Mouse (Mus musculus) lung, embryonic 14.5 days (tissue): Measurements from ENCODE around the gene Aktip. TPM values are rescaled to one million over a fixed set of nuclear protein-coding genes. Genes with fewer than 3 reads are reported as not detected.

ENCODE experiments used
- ATAC-seq: fragments of 200-750 bp; cut with Nextera tagmentation; 2 replicates; pipeline ENCODE4 v1.8.0; 2017; ENCODE audit warnings: mild to moderate bottlenecking, moderate TSS enrichment, moderate library complexity; ENCODE audit not compliant: insufficient read depth
- DNase-seq: peaks from one replicate; pipeline ENCODE4 v3.0.0-alpha.2; 2015
- H3K27ac ChIP-seq: fragments of 300-500 bp; sonication (generic); 2 replicates; pipeline ENCODE4 v1.5.1; 2014; ENCODE audit warnings: low read depth, mild to moderate bottlenecking, moderate library complexity
- H3K27me3 ChIP-seq: fragments of 300-500 bp; sonication (generic); 2 replicates; pipeline ENCODE4 v1.6.1; 2014; ENCODE audit warnings: low read length, control low read depth; ENCODE audit not compliant: insufficient read depth
- H3K36me3 ChIP-seq: fragments of 300-500 bp; sonication (generic); 2 replicates; pipeline ENCODE4 v1.6.1; 2014; ENCODE audit warnings: control low read depth; ENCODE audit not compliant: insufficient read depth
- H3K4me1 ChIP-seq: fragments of 300-500 bp; sonication (generic); 2 replicates; pipeline ENCODE4 v1.6.1; 2014; ENCODE audit warnings: antibody characterized with exemption, control low read depth; ENCODE audit not compliant: insufficient read depth
- H3K4me2 ChIP-seq: fragments of 300-500 bp; sonication (generic); 2 replicates; pipeline ENCODE4 v1.6.1; 2014; ENCODE audit warnings: mild to moderate bottlenecking
- H3K4me3 ChIP-seq: fragments of 300-500 bp; sonication (generic); 2 replicates; pipeline ENCODE4 v1.5.1; 2014; ENCODE audit warnings: low read depth, low read length
- H3K9ac ChIP-seq: fragments of 300-500 bp; sonication (generic); 2 replicates; pipeline ENCODE4 v1.6.1; 2014
- H3K9me3 ChIP-seq: fragments of 300-500 bp; sonication (generic); 2 replicates; pipeline ENCODE4 v1.6.1; 2016; ENCODE audit warnings: low read depth, low read length, control low read depth
- CTCF ChIP-seq: IDR thresholded peaks from 2 replicates; pipeline ENCODE4 v1.5.1; 2016; ENCODE audit warnings: antibody characterized with exemption, low read depth
- WGBS: fragments of 180-500 bp; shearing (Covaris S2); extraction: QIAGEN DNeasy Blood & Tissue Kit; methylation state at CpG from one replicate; pipeline ENCODE4 v1.1.7; 2014; 5-methylcytosine and 5-hydroxymethylcytosine counted together
- polyA plus RNA-seq: library from polyadenylated mRNA; unstranded; fragments of >200 nt; fragmentation: Nextera tagmentation; extraction: Ambion mirVana; gene quantifications from 2 replicates; pipeline ENCODE4 v1.2.1, GENCODE M21; 2014

The Aktip gene
- polyA plus RNA-seq, 1 experiment from 2014 or later, result 60.8 TPM

DNA sequence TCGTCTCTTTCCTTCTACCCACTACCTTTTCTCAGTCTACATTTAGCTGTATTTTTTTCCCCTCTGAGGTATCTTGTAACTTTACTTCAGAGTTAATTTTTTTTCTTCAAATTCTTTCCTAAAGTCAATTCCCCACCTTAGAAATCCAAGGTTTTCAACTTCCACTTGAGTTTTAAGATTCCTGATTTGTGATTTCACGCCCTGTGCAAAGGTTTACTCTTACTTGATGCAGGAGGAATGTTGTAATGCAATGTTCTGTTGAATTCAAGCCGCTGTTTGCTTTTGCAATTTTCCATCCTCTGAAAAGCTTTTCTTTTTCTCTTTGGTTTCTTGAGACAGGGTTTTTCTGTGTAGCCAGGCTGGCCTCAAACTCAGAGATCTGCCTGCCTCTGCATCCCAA, 9.9 kb upstream of the Aktip start:
- no peak overlapping the region for H3K4me3 ChIP-seq
- no peaks in the 10 kb centered on the region for H3K9me3 ChIP-seq
- H3K36me3 ChIP-seq, result no peaks in the 10 kb centered on the region
- H3K4me1 ChIP-seq, result no peaks in the 10 kb centered on the region
- no peak for TF ChIP-seq CTCF
- H3K27ac ChIP-seq, result peak overlapping the region; percentile 48
- no peak for ATAC-seq
- H3K9ac ChIP-seq, result no peak overlapping the region
- H3K4me2 ChIP-seq, result no peak overlapping the region
- H3K27me3 ChIP-seq, result no peaks in the 10 kb centered on the region
- DNase-seq, result peak; percentile 58
- 49% methylated on average over 3 of the region's 3 CpGs for WGBS

DNA sequence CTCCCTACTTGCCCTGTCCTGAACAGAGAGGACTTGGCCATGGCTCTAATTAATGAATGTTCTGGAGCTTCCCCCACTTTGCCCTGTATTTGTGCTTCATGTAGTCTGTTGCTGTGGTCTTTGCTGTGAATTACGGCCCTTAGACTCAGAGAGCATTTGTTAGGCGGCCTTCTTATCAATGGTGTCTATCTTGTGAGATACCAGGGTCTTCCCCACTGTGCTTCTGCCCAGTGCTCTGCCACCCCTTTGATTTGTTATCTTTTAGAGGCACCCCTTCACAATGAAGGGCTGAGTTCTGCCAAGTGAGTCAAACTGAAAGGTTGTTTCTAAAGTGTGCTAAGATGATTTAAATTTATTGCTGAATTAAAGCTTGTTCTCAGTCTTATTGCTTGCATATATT, 7.9 kb upstream of the Aktip start:
- Histone ChIP-seq H3K9ac (no peak overlapping the region), H3K27me3 (no peaks in the 10 kb centered on the region), H3K36me3 (no peaks in the 10 kb centered on the region), H3K4me1 (no peaks in the 10 kb centered on the region), H3K27ac (no peak overlapping the region), H3K9me3 (no peaks in the 10 kb centered on the region), H3K4me3 (no peak overlapping the region), H3K4me2 (no peak overlapping the region)
- no peak for TF ChIP-seq CTCF
- ATAC-seq, result no peak
- 33% methylated on average over 2 of the region's 2 CpGs for WGBS
- no peak for DNase-seq

DNA sequence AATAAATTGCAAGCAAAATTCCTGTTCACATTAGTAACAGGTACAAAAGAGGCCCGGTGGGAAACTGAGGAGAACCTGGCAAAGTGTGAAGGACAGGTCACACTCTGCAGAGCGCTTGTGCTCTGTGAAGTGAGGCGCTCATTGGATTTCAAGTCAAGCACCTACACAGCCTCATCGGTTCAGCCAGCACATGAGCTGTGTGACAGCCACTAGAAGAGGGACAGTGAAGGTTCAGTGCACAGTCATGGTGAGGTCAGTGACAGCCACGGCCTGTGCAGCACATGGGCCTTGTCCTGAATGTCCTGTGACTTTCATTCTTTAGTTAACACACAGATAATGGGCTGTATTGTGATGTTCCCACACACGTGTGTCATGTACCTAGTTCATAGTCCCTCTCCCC, 6.1 kb upstream of the Aktip start:
- no peak overlapping the region for H3K9ac ChIP-seq
- 72% methylated on average over 6 of the region's 6 CpGs for WGBS
- H3K9me3 ChIP-seq, result no peaks in the 10 kb centered on the region
- no peaks in the 10 kb centered on the region for H3K4me1 ChIP-seq
- no peak overlapping the region for H3K4me2 ChIP-seq
- H3K27ac ChIP-seq, result no peak overlapping the region
- TF ChIP-seq CTCF, result no peak
- ATAC-seq (no peak), DNase-seq (no peak)
- no peaks in the 10 kb centered on the region for H3K27me3 ChIP-seq
- no peaks in the 10 kb centered on the region for H3K36me3 ChIP-seq
- no peak overlapping the region for H3K4me3 ChIP-seq

DNA sequence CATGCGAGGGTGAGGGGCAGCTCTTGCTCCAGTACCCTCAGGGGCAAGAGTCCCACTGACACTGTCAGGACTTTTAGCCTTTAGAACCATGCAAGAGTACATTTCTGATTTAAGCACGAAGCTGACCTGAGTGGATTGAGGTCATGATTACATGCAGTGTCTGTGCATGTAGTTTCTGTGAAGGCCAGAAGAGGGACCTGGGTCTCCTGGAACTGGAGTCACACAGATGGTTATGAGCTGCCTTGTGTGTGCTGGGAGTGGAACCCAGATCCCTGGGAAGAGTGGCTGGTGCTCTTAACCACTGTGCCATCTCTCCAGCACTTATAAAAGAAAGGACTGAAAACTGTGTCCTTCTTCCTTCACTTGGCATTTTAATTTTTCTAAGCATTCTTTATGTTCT, 1.4 kb upstream of the Aktip start:
- no peaks in the 10 kb centered on the region for H3K9me3 ChIP-seq
- no peaks in the 10 kb centered on the region for H3K36me3 ChIP-seq
- no peak for ATAC-seq
- WGBS, result 67% methylated on average over 2 of the region's 2 CpGs
- 0 out of 2 replicates have a peak, but pooled peaks cover 4% of the 10 kb centered on the region for H3K4me1 ChIP-seq
- H3K9ac ChIP-seq, result no peak overlapping the region
- no peak overlapping the region for H3K4me2 ChIP-seq
- TF ChIP-seq CTCF, result no peak
- DNase-seq, result no peak
- H3K27ac ChIP-seq, result no peak overlapping the region
- H3K27me3 ChIP-seq, result no peaks in the 10 kb centered on the region
- H3K4me3 ChIP-seq, result no peak overlapping the region

DNA sequence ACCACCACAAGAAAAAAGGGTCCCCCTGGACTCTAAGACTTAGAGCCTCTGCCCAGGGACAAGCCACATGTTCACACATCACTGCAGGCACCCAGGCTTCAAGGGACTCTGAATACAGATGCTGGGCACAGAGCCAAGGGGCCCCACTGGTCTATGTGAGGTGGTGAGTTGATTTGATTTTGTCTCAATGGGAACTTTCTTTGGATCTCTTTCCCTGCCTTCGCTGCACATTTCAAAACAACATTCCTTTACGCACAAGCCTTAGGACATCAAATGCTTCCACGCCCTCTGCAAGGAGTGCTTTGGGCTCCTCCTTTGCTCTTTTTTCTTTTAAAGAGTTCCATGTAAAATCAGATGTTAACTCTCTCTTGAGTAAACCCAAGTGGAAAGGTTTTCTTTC, 1.7 kb downstream of the Aktip start:
- Histone ChIP-seq H3K4me2 (no peak overlapping the region), H3K9me3 (no peaks in the 10 kb centered on the region), H3K9ac (no peak overlapping the region), H3K27ac (no peak overlapping the region), H3K4me3 (no peak overlapping the region), H3K4me1 (0 out of 2 replicates have a peak, but pooled peaks cover 4% of the 10 kb centered on the region), H3K36me3 (no peaks in the 10 kb centered on the region), H3K27me3 (no peaks in the 10 kb centered on the region)
- peak; percentile 60 for DNase-seq
- 38% methylated on average over 3 of the region's 3 CpGs for WGBS
- TF ChIP-seq CTCF, result no peak
- ATAC-seq, result no peak; the same call in 1 of the 2 replicates

DNA sequence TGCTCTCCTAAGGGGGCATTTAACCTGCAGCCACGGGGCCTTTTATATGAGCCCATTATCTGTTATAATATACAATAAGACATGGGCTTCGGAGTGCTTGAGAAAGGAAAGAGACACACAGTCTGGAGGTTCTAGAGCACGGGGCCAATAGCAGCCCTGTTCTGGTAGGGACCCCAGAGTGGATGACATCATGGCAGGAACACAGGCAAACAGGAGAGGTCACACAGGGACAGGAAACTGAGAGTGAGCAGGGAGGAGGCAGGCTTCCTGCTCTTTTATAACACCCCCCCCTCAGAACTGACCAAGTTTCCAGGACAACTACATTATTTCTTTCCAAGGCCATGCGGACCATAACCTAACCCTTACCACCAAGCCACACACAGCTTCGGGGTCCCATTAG, 2.5 kb downstream of the Aktip start:
- Histone ChIP-seq H3K4me2 (no peak overlapping the region), H3K36me3 (no peaks in the 10 kb centered on the region), H3K4me3 (no peak overlapping the region), H3K27me3 (no peaks in the 10 kb centered on the region), H3K9ac (no peak overlapping the region), H3K27ac (no peak overlapping the region), H3K4me1 (0 out of 2 replicates have a peak, but pooled peaks cover 4% of the 10 kb centered on the region), H3K9me3 (no peaks in the 10 kb centered on the region)
- 68% methylated on average over 5 of the region's 5 CpGs for WGBS
- TF ChIP-seq CTCF, result no peak
- DNase-seq, result no peak
- ATAC-seq, result peak; percentile 38; the same call in 1 of the 2 replicates

DNA sequence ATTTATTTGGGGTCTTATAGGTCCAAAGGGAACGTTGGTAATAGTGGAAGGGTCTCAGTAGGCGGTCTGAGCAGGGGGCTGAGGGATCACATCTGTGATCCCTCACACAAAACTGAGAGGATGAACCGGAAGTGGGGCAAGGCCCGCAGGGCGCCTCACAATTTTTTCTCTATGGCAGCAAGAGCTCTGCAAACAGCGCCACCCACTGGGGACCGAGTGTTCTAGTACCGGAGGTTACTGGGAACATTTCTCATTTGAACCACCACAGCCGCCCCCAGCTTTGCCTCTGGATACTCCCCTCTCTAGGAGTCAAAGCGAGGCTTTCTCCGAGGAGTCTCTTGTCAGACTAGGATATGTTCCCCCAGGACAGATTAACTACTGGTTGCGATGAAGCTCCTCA, 3.1 kb downstream of the Aktip start:
- peak; percentile 10; the same call in 1 of the 2 replicates for TF ChIP-seq CTCF
- 0 out of 2 replicates have a peak, but pooled peaks cover 4% of the 10 kb centered on the region for H3K4me1 ChIP-seq
- no peaks in the 10 kb centered on the region for H3K27me3 ChIP-seq
- DNase-seq (no peak), ATAC-seq (no peak)
- 77% methylated on average over 12 of the region's 12 CpGs for WGBS
- no peak overlapping the region for H3K4me2 ChIP-seq
- no peak overlapping the region for H3K4me3 ChIP-seq
- no peaks in the 10 kb centered on the region for H3K36me3 ChIP-seq
- no peak overlapping the region for H3K9ac ChIP-seq
- no peaks in the 10 kb centered on the region for H3K9me3 ChIP-seq
- H3K27ac ChIP-seq, result no peak overlapping the region

DNA sequence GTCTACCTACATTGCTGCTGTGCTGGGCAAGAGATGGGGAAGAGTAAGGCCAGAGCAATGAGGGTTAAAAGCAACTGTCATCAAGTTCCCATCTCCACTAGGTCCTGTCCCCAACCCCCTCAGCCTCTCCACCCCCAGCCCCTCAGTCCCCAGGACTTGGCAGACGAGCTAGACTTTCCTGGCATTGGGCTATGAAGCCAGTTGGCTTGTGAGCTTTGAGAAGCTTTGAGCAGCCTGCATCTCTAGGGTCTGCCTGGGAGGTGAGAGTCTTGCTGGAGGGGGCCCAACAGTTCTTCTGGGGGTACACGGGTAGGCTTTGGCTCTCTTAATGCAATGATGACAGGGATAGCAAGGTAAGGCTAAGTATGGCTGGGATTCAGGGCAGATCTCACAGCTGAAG, 5.7 kb downstream of the Aktip start:
- Histone ChIP-seq H3K4me3 (no peak overlapping the region), H3K9ac (no peak overlapping the region), H3K27me3 (peaks cover 10% of the 10 kb centered on the region; the same call in 1 of the 2 replicates), H3K36me3 (no peaks in the 10 kb centered on the region), H3K4me1 (0 out of 2 replicates have a peak, but pooled peaks cover 4% of the 10 kb centered on the region), H3K4me2 (no peak overlapping the region), H3K27ac (no peak overlapping the region), H3K9me3 (no peaks in the 10 kb centered on the region)
- WGBS, result 78% methylated on average over 2 of the region's 2 CpGs
- no peak for DNase-seq
- TF ChIP-seq CTCF, result no peak
- ATAC-seq, result no peak
